Mouse (Mus musculus) gastrocnemius, postnatal 10 days (tissue): ENCODE data around the gene Dhx30. TPM values are rescaled to one million over a fixed set of nuclear protein-coding genes. Genes with fewer than 3 reads are reported as not detected.
"Not testable (repeated sequence)": the region's sequence is repeated elsewhere in the genome, so short reads cannot be mapped to it uniquely, and the experiment has no call there.

Source experiments
- DNase-seq: peaks from one replicate; pipeline ENCODE4 v3.0.0; 2021; ENCODE audit warnings: mixed read lengths
- total RNA-seq, 2 experiments: library from RNA; stranded (reverse); gene quantifications; 2 replicates each; pipeline ENCODE4 v1.2.3; 2021

Gene Dhx30
- total RNA-seq, 2 experiments from 2014 or later, result 43.3 to 45.5 TPM

DNA sequence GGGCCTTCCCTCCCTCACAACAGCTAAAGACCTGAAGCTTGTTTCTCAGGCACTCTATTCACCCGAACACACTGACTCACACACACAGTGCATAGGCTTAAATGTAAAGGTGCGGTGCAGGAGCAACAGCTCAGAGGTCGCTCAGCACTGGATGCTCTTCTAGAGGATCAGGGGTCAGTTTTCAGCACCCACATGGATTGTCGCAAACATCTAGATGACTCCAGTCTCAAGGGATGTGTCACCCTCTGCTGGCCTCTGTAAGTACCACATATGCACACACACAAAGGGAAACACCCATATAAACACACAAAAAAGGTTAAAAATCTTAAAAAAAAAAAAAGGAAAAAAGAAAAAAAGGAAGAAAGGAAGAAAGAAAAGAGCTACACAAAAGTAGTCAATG lies 22.9 kb downstream of the Dhx30 start:
- DNase-seq, result no peak

- no peak for DNase-seq
These were observed 24.3 kb downstream of the Dhx30 start for GRCm38 (mm10) chr9:110093303-110093702.

- DNase-seq, result no peak
These were observed 31.9 kb downstream of the Dhx30 start for GRCm38 (mm10) chr9:110085693-110086092.

DNA sequence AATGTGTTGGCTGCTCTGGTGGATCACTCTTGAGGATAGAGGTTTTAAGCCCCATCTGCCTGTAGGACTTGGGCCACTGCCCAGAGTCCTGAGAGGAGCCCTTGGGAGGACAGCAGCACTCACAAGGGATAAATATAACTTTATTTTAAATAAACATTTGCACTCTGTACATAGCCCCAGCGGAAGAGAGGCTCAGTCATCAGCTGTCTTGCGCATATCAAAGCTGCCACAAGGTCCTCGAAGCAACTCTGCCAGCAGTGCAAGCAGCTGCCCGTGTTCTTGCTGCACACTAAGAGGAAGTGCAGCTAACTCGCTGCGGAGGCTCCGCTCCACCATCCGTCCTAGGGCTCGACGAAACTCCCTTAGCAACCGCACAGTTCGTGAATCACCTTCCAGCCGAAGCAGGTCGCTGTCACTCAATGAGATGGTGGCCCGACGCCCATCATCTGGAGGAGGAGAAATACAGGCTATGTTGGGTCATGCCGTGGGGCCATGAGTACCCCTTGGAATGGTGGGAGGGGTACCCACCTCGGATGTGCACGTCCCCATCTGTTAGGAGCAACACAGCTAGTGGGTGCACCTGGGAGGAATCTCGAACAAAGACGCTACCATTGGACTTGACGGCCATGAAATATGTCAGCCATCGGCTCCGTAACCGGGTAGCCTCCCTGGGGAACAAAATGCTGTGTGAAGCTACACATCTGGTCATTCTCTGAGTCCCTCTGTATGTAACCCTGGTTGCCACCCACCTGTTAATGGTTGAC lies 33.2 kb downstream of the Dhx30 start:
- DNase-seq, result peak; percentile 47

DNA sequence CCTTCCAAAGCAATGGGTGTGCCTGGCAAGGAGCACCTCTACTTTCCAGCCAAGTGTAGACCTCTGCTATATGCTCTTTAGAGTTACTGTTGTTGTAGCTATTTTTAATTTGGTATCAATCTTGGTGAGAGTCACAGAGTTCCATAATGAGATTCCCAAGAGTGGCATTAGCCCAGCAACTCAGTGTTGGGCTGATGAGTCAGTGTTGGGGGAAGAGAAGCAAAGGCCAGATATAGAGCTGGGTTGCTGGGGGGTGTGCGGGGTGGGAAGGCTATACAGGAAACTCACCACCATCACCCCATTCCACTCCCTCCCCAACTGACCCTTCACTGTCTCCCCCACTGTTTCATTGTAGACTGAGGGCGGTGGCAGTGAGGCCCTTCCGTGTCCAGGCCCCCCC lies 36.6 kb downstream of the Dhx30 start:
- no peak for DNase-seq

DNA sequence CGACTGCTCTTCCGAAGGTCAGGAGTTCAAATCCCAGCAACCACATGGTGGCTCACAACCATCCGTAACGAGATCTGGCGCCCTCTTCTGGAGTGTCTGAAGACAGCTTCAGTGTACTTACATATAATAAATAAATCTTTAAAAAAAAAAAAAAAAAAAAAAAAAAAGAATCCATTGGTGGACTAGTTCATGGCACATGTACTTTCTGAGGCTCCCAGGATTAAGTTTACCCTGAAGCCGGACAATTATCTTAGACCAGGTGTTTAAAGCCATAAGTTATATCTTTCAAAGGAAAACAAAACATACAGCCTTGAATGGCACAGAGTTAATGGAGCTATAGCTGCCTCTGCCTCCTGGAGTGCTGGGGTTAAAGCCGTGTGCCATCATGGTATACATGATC lies 41.2 kb downstream of the Dhx30 start:
- not testable (repeated sequence) for DNase-seq

GRCm38 (mm10) chr9:110071843-110072242 lies 45.8 kb downstream of the Dhx30 start:
- peak; percentile 77 for DNase-seq

DNA sequence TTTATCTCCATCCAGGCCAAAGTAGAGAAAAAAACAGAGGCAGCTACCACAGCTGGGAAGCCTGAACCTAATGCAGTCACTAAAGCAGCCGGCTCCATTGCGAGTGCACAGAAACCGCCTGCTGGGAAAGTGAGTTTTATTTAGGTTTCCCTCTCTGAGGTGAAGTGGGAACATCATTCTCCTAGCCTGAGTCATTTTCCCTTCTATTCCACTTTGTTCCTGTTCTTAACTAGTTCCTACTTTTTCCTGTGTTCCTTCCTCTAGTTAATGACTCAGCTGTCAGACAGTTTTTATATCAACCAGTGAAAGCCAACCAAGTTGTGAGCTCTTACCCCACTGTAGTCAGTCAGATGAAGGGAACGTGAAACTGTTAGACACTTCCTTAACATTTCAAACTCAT lies 46.6 kb downstream of the Dhx30 start:
- DNase-seq, result no peak

- peak; percentile 60 for DNase-seq
These were observed 47.3 kb downstream of the Dhx30 start for GRCm38 (mm10) chr9:110070358-110070757.

DNA sequence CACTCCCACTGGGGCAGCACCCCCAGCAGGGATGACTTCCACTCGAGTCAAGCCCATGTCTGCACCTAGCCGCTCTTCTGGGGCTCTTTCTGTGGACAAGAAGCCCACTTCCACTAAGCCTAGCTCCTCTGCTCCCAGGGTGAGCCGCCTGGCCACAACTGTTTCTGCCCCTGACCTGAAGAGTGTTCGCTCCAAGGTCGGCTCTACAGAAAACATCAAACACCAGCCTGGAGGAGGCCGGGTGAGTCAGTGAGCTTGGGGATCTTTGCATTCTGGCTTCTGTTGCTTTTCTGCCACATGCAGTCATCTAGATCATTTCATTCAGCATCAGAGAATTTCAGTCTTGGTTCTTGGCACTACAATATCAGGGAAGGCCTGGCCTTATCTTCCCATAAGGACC lies 48.9 kb downstream of the Dhx30 start:
- DNase-seq, result no peak

DNA sequence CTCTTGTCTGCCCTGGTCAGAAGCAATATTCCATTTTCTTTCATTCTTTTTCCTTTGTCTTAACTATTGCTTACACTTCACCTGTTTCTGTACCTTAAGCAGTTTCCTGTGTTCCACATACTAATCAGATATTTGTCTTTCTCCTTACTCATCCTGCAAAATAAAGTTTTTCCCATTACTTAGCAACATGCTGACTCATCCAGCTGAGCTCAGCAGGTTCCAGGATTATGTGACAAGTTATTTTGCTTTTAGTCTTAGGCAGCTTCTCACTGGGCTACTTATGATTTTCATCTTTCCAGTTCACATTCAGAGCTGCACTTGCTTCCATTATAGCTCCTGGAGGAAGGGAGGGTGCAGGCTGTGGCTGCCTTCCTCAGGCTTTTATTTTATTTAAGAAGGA lies 53.0 kb downstream of the Dhx30 start:
- no peak for DNase-seq

DNA sequence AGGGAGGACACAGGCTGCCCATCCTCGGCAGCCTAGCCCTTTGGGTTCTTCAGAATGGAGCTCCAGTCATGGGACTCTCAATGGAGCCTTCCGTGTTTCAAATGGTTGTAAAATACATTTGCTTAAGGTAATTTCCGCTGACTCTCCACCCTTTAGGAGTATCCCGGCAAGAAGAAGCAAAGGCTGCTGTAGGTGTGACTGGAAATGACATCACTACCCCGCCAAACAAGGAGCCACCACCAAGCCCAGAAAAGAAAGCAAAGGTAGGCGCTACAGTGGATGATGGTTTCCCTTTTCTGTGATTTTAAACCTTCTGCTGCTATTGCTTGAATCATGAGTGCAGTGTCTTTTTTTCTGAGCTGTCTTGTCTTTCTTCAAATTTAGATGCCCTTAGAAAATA lies 54.8 kb downstream of the Dhx30 start:
- no peak for DNase-seq

GRCm38 (mm10) chr9:110062405-110062804 lies 55.2 kb downstream of the Dhx30 start:
- DNase-seq, result no peak

- no peak for DNase-seq
These were observed 56.9 kb downstream of the Dhx30 start for GRCm38 (mm10) chr9:110060761-110061160.

DNA sequence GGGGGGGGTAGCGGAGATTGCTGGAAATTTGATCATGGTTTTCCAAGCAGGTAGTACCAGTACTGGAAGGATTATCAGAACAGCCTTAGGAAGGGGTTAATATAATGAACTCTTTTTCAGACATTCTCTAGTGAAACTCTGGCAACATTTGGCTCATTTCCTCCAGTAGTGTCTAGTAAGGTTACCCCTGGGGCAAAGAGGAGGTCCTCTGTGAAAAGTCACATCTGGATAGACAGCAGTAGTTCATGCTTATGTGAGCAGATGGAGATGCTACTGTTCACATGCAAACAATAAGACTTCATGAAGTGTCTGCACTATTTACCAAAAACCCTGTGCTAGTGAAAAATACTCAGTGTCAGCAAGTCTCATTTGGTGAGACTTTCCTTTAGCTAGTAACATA lies 60.4 kb downstream of the Dhx30 start:
- no peak for DNase-seq

GRCm38 (mm10) chr9:110054781-110055180 lies 62.8 kb downstream of the Dhx30 start:
- DNase-seq, result no peak

- DNase-seq, result no peak
These were observed 63.6 kb downstream of the Dhx30 start for GRCm38 (mm10) chr9:110054080-110054421.

GRCm38 (mm10) chr9:110053305-110054079 lies 64.1 kb downstream of the Dhx30 start:
- DNase-seq, result no peak

GRCm38 (mm10) chr9:110052951-110053304 lies 64.7 kb downstream of the Dhx30 start:
- no peak for DNase-seq

DNA sequence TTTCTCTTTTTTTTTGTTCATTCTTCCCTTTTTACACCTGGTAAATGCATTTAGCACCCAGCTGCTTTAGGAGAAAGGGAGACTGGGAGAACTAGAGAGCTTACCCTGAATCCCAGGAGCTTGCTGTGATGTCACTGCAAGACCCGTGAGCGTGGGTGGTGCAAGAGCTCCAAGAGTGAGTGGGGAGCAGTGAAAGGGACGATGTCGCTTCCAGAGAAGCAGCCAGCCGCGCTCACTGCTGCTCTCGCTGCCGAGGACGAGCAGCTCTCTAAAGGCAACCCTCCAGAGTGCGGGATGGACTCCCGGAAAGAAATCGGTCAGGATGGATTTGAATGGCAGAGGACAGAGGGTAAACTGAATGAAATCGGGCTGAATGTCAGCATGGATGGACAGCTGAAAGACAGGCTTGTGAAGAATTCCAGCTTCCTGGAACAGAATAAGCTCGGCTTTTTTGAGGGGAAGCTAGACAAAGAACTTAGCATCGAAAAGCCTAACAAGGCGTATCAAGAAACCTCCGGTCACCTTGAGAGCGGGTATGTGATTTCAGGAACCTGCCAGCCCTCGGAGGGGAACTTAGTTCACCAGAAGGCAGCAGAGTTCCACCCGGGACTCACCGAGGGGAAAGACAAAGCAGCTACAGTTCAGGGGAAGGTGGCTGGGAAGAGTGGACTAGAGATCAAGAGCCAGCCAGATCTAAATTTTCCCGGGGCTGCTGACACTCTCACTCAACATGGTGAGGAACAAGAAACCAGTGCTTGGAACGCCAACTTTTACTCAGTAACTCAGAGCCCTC lies 65.6 kb downstream of the Dhx30 start:
- DNase-seq, result no peak

DNA sequence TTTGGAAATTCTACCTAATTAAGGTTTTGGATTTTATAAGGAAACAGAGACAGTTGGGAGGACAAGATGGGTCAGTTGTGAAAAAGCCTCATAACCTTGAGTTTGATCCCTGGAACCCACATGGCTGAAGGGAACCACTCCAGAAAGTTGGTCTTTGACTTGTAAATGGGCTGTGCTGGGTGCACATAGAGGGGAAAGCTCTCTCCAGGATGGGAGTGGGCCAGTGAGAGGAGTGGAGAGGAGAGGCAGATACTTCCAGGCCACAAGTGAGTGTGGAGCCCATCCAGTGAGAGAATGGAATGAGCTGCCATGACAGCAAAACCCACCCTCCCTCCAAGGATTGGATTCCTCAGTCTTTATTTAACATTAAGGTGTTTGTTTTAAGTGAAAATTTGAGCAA lies 66.4 kb downstream of the Dhx30 start:
- no peak for DNase-seq

DNA sequence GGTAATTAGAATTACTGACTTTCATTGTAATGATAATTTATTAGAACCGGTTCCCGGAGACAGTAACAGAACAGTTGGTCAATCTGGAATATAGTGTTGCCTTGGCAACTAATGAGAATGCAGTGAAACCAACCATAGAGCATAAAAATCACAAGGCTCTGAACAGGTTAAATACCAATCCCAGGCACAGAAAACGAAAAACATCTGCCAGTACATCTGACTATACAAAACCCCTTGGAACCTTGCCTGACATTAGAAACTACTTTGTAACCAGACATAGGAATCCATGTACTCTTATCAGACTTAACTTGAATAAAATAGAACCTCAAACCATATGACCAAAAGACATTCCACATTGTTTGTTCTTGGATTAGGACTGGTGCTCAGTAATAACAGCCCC lies 69.8 kb downstream of the Dhx30 start:
- no peak for DNase-seq

DNA sequence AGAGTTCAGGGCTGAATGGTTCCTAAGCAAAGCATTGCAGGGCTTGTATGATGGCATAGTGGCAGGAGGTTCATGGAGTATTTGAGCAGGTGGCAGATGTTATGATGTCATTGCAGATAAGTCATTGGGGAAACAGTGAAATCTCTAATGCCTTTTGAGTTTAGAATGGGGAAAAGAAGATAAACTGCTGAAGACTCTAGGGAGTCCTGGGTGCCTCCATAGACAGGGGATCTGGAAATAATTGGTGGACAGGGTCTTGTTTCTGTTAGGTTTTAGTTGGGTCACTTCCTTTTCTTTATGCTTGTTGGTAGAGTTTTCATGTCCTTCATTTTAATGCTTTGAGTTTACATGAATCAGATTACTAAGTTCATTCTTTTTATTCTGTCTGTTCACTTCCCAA lies 70.4 kb downstream of the Dhx30 start:
- no peak for DNase-seq
